Mouse (Mus musculus): ENCODE measurements at regions not wholly inside any gene's neighbourhood (a gene's known extent, or its start where the extent isn't known, plus 50 kb on each side); places are given as distances from the start of the nearest gene placed in this dataset.

DNA sequence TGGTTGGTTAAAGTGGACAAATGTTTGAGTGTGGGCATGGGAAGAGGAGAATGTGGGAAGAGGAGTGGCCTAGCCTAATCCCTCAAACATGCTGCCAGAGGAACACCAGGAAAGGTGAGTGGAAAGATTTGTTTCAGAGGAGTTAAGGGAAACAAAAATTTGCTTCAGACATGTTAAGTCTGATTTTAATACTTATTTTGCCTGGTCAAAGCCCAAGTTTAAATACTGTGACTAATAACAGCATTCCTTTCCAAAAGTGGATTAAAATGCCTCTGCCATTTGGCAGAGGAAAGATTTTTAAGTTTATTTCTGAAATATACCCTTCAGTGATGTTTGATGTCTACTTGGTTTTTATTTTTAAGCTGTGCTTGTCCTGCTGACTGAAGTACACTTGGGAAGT lies 174.6 kb upstream of the Btg1 start:
- peak overlapping the region; percentile 22; the same call in 1 of the 2 replicates for H3K27ac ChIP-seq
- peaks cover 5% of the 10 kb centered on the region; the same call in 1 of the 2 replicates for H3K4me1 ChIP-seq
- no peak overlapping the region for H3K9ac ChIP-seq
- no peaks in the 10 kb centered on the region for H3K27me3 ChIP-seq
- no peak overlapping the region for H3K4me3 ChIP-seq
- H3K9me3 ChIP-seq = no peaks in the 10 kb centered on the region
- no peaks in the 10 kb centered on the region for H3K36me3 ChIP-seq
- no peak overlapping the region for H3K4me2 ChIP-seq
- no peak for ATAC-seq (ENCODE audit: insufficient number of reproducible peaks, insufficient read depth, low FRiP score, low TSS enrichment, low read depth)

DNA sequence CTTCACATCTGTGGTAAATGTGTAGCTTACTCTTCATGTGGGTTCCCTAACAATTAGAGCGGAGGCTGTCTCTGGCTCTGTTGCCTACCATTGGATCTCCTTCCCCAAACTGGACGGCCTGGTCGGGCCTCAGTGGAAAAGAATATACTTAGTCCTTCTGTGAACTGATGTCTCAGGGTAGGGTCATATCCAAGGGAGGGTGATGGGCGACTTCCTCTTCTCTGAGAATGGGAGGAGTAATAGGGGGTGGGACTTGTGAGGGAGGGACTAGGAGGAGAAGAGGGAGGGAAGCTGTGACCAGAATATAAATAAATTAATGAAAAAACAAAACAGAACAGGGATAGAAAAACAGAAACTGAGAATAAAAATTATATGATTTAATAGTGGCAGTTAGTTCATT lies 166.5 kb upstream of the Btg1 start:
- H3K4me3 ChIP-seq = no peak overlapping the region
- no peak for ATAC-seq (ENCODE audit: insufficient number of reproducible peaks, insufficient read depth, low FRiP score, low TSS enrichment, low read depth)
- H3K27me3 ChIP-seq = no peaks in the 10 kb centered on the region
- H3K9me3 ChIP-seq = peaks cover 3% of the 10 kb centered on the region; the same call in 1 of the 2 replicates
- no peak overlapping the region for H3K4me2 ChIP-seq
- H3K9ac ChIP-seq = no peak overlapping the region
- no peaks in the 10 kb centered on the region for H3K4me1 ChIP-seq
- no peak overlapping the region for H3K27ac ChIP-seq
- H3K36me3 ChIP-seq = no peaks in the 10 kb centered on the region
- 96% methylated on average over 4 of the region's 4 CpGs for WGBS

DNA sequence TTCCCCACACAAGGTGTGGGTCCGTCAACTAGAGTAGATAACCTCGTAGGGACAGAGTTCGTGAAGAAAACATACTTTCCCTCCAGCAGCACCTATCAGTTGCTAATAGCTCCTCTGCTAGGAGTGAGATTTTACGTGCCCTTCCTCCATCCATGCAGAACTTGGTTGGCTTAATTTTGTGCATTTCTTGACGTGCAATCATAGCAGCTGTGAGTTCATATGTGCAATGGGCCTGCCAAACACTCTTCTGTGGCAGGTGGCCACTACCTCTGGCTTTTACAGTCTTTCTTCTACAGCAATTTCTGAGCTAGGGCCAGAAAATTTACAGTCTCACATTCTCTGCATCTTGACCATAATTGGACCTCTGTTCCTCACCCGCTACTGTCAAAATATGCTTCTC lies 161.9 kb upstream of the Btg1 start:
- H3K4me3 ChIP-seq = no peak overlapping the region
- H3K27ac ChIP-seq = no peak overlapping the region
- WGBS = 93% methylated on average over 6 of the region's 6 CpGs
- peaks cover 18% of the 10 kb centered on the region for H3K4me1 ChIP-seq
- peaks cover 3% of the 10 kb centered on the region; the same call in 1 of the 2 replicates for H3K9me3 ChIP-seq
- no peaks in the 10 kb centered on the region for H3K27me3 ChIP-seq
- no peak overlapping the region for H3K9ac ChIP-seq
- H3K36me3 ChIP-seq = no peaks in the 10 kb centered on the region
- no peak overlapping the region for H3K4me2 ChIP-seq
- ATAC-seq (ENCODE audit: insufficient number of reproducible peaks, insufficient read depth, low FRiP score, low TSS enrichment, low read depth) = no peak

DNA sequence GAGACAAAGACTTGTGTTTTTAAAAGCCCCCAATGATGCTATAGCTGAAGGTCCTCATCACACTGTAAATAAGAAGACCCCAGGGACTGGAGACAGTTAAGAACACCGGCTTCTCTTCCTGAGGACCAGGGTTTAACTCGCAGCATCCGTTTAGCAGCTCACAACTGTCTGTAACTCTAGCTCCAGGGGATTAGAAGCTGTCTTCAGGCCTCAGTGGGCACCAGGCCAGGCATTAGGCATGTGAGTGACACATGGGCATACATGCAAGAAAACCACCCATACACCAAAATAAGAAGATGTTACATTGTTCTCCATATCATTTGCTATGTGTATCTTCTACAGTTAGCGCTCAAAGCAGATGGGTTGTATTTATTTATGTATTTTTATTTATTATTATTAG lies 158.3 kb upstream of the Btg1 start:
- no peak for ATAC-seq (ENCODE audit: insufficient number of reproducible peaks, insufficient read depth, low FRiP score, low TSS enrichment, low read depth)
- Histone ChIP-seq H3K36me3 (no peaks in the 10 kb centered on the region), H3K9me3 (no peaks in the 10 kb centered on the region), H3K4me2 (no peak overlapping the region), H3K4me3 (no peak overlapping the region), H3K9ac (no peak overlapping the region), H3K4me1 (peaks cover 34% of the 10 kb centered on the region), H3K27me3 (no peaks in the 10 kb centered on the region), H3K27ac (no peak overlapping the region)
- WGBS = 38% methylated on average over 4 of the region's 4 CpGs

DNA sequence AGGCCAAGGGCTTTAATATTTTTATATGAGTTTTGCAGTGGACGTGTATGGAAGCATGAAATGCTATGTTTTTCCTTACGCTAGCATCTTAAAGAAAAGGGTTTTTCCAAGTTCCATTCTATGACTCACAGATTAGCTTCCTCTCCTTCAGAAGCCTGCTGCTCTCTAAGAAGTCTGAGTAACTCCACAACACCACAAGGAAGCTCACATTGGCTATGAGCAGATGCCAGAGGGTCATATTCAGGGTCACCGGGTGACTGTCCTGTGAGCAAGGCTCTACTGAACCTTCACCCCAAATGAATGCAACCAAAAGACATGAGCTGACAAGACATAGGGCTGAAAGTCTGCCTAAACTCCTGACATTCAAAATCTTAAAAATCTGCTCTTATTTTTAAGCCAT lies 157.6 kb upstream of the Btg1 start:
- Histone ChIP-seq H3K4me1 (peaks cover 34% of the 10 kb centered on the region), H3K36me3 (no peaks in the 10 kb centered on the region), H3K4me2 (no peak overlapping the region), H3K4me3 (no peak overlapping the region), H3K9ac (no peak overlapping the region), H3K27ac (peak overlapping the region; percentile 84), H3K9me3 (no peaks in the 10 kb centered on the region), H3K27me3 (no peaks in the 10 kb centered on the region)
- ATAC-seq (ENCODE audit: insufficient number of reproducible peaks, insufficient read depth, low FRiP score, low TSS enrichment, low read depth) = no peak
- 69% methylated on average over 3 of the region's 3 CpGs for WGBS

DNA sequence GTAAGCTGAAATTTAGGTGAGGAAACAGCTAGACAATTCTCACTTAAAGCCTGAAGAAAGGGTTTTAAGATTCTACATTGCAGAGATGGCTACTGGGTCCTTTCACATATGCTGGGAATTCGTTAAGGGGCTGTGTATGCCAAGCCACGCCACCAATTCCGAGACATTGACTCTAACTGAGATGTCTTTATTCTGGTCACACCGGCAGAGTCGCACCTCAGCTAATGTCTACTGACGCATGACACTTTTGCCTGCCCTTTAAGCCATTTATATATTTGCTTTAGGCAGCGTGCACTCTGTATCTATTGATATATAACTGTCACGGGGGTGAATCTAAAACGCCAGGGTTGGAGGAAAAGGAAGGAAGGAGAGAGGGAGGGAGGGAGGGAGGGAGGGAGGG lies 156.7 kb upstream of the Btg1 start:
- WGBS = 27% methylated on average over 9 of the region's 9 CpGs
- H3K36me3 ChIP-seq = no peaks in the 10 kb centered on the region
- peak overlapping the region; percentile 40 for H3K4me2 ChIP-seq

DNA sequence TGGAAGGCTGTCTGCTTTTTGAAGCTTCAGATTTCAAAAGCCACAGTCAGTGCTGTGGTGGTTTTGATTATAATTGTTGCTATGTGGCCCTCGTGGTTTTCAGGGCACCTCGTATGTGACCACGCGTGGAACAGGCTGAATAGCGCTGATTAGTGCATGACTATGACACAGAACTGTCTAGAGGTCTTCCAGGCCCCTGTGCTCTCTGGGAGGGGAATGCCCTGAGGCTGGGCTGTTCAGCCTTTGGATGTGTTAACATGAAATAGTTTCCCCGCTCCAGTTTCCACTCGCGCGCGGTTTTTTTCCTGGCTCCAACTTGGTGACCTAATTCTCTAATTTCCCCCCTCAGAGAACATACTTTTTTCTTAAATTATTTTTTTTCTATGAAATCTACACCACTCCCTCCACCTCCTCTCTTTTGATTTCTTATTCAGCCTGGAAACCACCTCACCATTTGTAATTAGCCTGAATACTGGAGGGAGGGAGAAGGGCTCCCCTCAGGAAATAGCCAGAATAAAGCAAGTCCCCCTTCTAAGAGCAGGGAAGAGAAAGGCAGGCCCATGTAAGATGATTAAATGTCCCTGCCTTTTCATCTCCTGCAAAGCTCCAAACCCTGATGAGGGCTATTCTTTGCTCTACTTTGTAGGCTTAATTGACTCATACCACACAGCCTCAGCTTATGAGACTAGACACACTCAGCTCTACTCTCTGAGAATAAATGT lies 156.0 kb upstream of the Btg1 start:
- Histone ChIP-seq H3K9ac (no peak overlapping the region), H3K36me3 (no peaks in the 10 kb centered on the region), H3K4me3 (0 out of 2 replicates have a peak overlapping the region, but pooled peaks have one; percentile 6), H3K9me3 (no peaks in the 10 kb centered on the region), H3K27ac (peak overlapping the region; percentile 84), H3K27me3 (no peaks in the 10 kb centered on the region), H3K4me2 (peak overlapping the region; percentile 40), H3K4me1 (peaks cover 34% of the 10 kb centered on the region)
- WGBS = 5% methylated on average over 10 of the region's 10 CpGs
- peak; percentile 87 for ATAC-seq (ENCODE audit: insufficient number of reproducible peaks, insufficient read depth, low FRiP score, low TSS enrichment, low read depth)

More for the DNA sequence above, 156.7 kb upstream of the Btg1 start:
- H3K9me3 ChIP-seq = no peaks in the 10 kb centered on the region
- peaks cover 34% of the 10 kb centered on the region for H3K4me1 ChIP-seq
- H3K27me3 ChIP-seq = no peaks in the 10 kb centered on the region
- no peak for ATAC-seq (ENCODE audit: insufficient number of reproducible peaks, insufficient read depth, low FRiP score, low TSS enrichment, low read depth)
- no peak overlapping the region for H3K4me3 ChIP-seq
- H3K9ac ChIP-seq = no peak overlapping the region
- H3K27ac ChIP-seq = peak overlapping the region; percentile 84

DNA sequence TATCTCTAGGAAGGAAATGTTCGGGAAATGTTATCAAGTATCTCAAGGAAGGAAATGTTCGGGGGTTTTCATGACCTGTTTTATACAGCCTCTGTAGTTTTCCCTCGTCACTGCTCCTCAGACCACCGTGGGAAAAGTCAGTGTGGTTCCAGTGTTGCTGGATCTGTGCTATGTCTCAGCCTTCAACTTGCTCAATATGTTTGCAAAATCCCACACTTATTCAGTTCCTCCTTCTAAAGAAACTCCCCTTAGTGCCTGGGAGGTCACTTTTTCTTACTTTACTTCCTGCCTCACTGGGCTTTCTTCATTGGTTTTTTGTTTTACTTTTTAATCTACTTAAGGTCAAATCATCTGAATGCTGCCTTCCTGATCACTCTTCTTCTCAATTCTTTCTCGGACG lies 150.8 kb upstream of the Btg1 start:
- no peak for ATAC-seq (ENCODE audit: insufficient number of reproducible peaks, insufficient read depth, low FRiP score, low TSS enrichment, low read depth)
- Histone ChIP-seq H3K4me3 (no peak overlapping the region), H3K36me3 (no peaks in the 10 kb centered on the region), H3K9ac (no peak overlapping the region), H3K4me1 (peaks cover 24% of the 10 kb centered on the region), H3K27me3 (no peaks in the 10 kb centered on the region), H3K27ac (no peak overlapping the region), H3K9me3 (no peaks in the 10 kb centered on the region), H3K4me2 (no peak overlapping the region)
- 80% methylated on average over 6 of the region's 6 CpGs for WGBS

DNA sequence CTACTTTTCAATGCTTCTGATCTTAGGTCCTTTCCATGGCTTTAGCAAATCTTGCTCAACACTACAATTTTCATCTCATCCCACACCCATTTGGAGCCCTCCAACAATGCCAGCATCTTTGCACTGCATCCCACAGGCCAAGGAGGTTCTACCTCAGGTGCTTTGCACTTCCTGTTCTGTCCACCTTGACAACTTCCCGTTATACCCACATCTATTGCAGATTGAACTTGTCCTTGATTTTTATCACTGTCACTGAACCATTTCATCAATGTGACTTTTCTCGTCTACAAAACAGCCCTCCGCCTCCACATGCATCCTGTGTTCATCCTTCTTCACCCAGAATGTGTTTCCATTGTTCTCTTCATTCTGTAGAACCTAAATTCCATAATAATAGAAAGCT lies 150.0 kb upstream of the Btg1 start:
- WGBS = 82% methylated on average over 3 of the region's 3 CpGs
- Histone ChIP-seq H3K9ac (no peak overlapping the region), H3K4me3 (no peak overlapping the region), H3K36me3 (no peaks in the 10 kb centered on the region), H3K9me3 (no peaks in the 10 kb centered on the region), H3K27ac (no peak overlapping the region), H3K4me1 (peaks cover 18% of the 10 kb centered on the region), H3K27me3 (no peaks in the 10 kb centered on the region), H3K4me2 (no peak overlapping the region)
- no peak for ATAC-seq (ENCODE audit: insufficient number of reproducible peaks, insufficient read depth, low FRiP score, low TSS enrichment, low read depth)

DNA sequence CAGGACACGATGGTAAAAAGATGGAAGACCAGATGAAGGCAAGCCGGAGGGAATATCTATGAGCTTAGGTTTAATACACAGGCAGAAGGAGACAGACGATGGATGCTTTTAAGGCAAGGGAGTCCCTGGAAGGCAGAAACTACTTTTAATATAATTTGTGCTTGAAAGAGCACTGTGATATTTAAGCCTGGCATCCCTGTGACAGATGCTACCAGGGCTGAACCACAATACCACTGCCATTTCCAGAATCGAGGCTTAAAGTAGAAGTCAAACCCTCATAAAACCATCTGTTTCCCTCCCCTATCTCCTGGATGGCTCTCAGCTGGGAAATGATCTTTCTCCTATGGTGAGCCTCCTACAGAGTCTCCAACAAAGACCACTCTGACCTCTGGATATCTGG lies 149.1 kb upstream of the Btg1 start:
- H3K9ac ChIP-seq = no peak overlapping the region
- no peaks in the 10 kb centered on the region for H3K36me3 ChIP-seq
- no peaks in the 10 kb centered on the region for H3K27me3 ChIP-seq
- WGBS = 57% methylated on average over 4 of the region's 4 CpGs
- H3K4me1 ChIP-seq = peaks cover 18% of the 10 kb centered on the region
- 0 out of 2 replicates have a peak overlapping the region, but pooled peaks have one; percentile 6 for H3K27ac ChIP-seq
- no peak overlapping the region for H3K4me3 ChIP-seq
- ATAC-seq (ENCODE audit: insufficient number of reproducible peaks, insufficient read depth, low FRiP score, low TSS enrichment, low read depth) = no peak
- H3K9me3 ChIP-seq = no peaks in the 10 kb centered on the region
- H3K4me2 ChIP-seq = no peak overlapping the region

DNA sequence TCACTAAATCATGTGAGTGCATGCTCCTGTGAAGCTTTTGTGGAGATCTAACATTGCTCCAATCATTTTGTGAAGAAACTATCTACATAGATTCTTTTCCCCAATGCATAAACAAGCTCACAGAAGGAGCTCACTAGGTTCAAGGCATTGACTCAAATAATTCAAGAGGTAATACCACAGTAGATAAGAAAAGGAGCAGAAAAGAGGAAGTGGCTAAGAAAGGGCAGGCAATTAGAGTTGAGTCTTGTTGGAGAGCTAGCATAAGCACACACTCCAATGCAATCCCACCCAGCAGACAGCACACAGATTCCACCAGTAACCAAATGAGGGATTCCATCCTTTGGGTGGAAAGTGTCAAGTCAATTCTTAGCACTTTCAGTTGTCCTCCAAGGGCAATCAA lies 145.3 kb upstream of the Btg1 start:
- no peaks in the 10 kb centered on the region for H3K9me3 ChIP-seq
- no peak overlapping the region for H3K27ac ChIP-seq
- peaks cover 37% of the 10 kb centered on the region for H3K4me1 ChIP-seq
- no peaks in the 10 kb centered on the region for H3K27me3 ChIP-seq
- no peak for ATAC-seq (ENCODE audit: insufficient number of reproducible peaks, insufficient read depth, low FRiP score, low TSS enrichment, low read depth)
- no peak overlapping the region for H3K9ac ChIP-seq
- H3K4me3 ChIP-seq = no peak overlapping the region
- no peak overlapping the region for H3K4me2 ChIP-seq
- no peaks in the 10 kb centered on the region for H3K36me3 ChIP-seq

DNA sequence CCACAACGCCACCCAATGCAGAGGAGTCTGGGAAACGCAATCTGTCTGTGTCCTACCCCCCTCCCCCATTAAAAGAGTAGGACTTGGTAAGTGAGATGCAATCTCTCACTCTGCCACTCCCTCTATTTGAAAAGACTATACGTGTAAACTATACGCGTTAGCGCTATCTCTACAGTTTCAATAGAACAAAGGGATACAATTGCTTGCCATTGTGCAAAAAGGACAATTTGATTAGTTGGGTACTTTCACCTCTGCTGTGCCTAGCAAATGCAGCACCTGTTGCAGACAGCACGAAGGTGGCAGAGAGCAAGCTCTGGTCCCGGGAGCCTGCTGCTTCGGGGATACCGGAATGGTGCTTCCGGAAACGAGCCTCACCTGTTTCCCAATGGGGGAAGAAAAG lies 137.5 kb upstream of the Btg1 start:
- WGBS = 70% methylated on average over 12 of the region's 12 CpGs
- Histone ChIP-seq H3K27ac (no peak overlapping the region), H3K27me3 (no peaks in the 10 kb centered on the region), H3K9ac (no peak overlapping the region), H3K4me3 (no peak overlapping the region), H3K4me2 (no peak overlapping the region), H3K4me1 (peaks cover 33% of the 10 kb centered on the region), H3K9me3 (no peaks in the 10 kb centered on the region), H3K36me3 (no peaks in the 10 kb centered on the region)
- ATAC-seq (ENCODE audit: insufficient number of reproducible peaks, insufficient read depth, low FRiP score, low TSS enrichment, low read depth) = no peak

Data from embryonic facial prominence, embryonic 13.5 days (tissue).